Mouse (Mus musculus) ovary, postnatal 10 days (tissue): ENCODE data around the gene Cnga2.
"Not testable (repeated sequence)": the region's sequence is repeated elsewhere in the genome, so short reads cannot be mapped to it uniquely, and the experiment has no call there.

Experiments
- DNase-seq: peaks from one replicate; pipeline ENCODE4 v3.0.0; 2022; ENCODE audit warnings: low spot score

The Cnga2 gene

DNA sequence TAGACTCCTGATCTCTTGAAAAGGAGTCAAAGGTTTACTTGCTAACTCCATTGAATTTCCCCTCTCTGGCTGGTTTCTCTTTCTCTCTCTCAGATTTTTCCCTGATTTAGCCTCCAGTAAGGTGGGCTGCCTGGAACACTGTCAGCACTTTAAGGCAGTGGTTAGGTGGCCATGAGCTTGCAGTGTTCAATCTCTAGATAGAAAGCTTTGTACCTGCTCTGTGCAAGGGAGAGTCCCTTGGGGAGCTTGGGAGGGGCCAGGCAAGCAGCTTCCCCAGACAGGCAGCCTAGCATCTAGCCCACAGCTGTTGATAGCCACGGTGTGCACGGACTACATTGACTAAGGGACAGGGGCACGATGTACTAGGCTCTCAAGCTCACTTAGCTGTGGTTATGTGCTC lies at the start of gene Cnga2:
Cnga2 (plus strand) TSS at position 301 of the 400 bp plus-strand sequence.
- no peak for DNase-seq

DNA sequence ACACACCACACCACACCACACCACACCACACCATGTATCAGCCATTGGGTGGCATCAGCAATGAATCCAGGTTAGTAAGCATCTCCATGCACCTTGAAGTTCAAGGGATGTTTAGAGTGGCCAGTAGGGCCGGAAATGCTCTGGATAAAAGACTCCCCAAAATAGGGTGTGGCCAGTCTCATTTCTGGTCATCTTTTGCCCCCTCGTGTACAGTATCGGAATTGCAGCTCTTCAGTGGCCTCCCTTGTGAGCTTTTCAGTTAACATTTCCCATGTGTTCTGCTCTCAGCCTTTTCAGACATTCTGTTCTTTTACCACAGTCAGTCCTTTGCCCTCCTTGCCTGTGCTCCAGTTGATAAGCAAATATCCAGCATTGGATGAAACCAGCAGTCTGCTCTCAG lies 45.0 kb upstream of the Cnga2 start:
- no peak for DNase-seq

DNA sequence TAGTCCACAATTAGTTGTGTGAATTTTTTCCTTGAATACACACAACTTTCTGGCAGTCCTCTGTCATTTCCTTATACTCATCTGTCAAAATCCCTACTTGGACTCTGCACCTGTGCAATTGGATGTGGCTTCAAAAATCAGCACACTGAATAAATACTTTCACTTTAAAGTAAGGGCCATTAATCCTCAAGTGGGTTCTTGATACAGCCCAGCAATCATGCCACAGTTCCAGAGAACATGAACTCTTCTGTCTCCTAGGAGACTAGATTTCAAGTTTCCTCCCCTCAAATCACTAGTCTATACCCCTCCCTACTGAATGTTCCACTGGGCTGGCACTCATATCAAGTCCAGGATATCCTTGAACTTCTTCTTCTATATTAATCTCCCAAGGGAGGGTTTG lies 33.3 kb upstream of the Cnga2 start:
- no peak for DNase-seq

DNA sequence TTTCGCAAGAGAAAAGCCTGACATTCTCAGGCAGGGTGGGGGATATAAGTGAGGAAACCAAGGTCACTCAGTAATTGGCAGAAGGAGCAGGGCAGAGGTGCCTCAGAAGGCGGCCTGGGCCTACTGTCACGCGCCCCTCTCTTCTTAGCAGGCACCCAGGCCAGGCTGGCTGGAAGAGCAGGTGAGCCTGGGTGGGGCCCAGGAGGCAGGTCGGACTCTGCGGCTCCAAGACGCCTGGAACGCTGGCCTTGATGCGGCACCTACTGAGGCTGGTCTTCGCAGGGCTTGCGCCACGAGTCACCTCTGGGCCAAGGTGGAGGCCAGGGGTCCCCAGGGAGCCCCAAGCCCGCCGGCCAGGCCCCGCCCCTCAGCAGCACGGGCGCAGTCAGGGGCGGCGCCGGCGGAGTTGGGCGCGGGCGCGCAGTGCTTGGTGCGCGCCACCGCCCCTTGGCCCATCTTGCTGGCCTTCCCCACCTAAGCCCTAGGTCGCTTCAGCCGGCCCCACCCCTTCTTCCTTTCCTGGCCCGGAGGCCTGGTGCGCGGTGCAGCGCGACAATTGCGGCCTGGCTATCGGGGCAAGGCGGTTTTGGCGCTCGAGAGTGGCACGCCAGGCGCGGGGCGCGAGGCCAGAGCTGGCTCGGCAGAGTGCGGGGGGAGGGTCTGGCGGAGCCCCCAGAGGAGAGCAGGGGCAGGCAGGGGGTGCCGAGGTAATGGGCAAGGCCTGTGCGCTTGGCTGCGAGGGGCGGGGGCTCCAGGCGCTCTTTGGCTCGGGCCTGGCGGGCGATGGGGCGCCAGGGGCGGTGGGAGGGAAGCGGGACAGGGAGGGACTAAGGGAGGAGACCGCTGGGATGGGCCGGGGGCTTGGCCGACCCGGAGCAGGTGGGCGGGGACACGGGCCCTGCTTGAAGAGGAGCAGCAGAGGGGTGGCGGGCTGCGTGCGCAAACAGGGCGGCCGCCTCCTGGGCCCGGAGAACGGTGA lies 29.3 kb upstream of the Cnga2 start, which contains the start of gene Prrg3:
Prrg3 (plus strand) TSS at position 552 of the 979 bp plus-strand sequence.
- DNase-seq: peak; percentile 14

DNA sequence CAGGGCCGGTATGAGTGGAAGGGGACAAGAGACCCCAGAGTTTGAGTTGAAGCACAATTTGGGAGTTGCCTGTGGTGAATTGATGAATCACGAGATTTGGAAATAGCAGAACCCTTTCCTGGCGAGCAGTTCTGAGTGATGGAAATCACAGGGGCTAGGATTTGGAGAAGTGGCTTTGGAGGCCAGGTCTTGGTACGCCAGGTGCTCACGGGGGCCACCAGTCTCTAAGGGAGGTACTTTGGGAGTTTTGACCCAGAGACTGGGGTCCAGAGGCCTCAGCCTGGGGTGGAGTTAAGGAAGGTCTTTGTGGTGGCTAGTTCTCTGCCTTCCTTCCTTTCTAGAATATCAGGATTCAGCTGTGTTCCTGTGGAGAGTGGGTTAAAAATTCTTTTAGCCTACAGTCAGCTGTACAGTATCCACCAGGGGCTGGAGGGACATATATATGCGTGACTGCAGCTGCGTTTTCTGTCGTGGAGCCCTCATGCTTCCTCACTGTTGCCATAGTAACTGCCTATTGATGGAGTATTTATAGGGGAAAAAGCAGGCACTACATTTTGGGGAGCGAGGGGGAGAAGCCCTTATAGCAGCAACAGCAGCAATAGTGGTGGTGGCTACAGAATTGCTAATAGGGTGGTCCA lies 28.3 kb upstream of the Cnga2 start:
- no peak for DNase-seq

DNA sequence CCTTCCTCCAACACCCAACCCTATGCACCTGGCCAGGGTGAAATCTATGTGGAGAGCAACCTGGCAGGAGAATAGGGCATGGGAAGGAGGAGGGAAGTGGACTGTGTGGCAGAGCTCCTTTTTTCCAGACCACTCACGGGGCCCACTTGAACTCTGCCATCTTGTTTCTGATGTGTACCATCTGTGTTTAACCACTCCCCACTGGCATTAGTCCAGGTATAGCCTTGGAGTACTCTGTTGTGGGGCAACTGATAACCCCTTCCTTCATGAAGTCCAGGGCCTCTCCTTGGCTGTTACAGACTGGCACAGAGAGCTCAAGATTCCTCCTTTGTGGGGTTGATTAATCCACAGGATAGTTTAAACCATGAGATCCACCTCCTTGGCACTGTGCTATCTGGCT lies 23.4 kb upstream of the Cnga2 start:
- DNase-seq: no peak

DNA sequence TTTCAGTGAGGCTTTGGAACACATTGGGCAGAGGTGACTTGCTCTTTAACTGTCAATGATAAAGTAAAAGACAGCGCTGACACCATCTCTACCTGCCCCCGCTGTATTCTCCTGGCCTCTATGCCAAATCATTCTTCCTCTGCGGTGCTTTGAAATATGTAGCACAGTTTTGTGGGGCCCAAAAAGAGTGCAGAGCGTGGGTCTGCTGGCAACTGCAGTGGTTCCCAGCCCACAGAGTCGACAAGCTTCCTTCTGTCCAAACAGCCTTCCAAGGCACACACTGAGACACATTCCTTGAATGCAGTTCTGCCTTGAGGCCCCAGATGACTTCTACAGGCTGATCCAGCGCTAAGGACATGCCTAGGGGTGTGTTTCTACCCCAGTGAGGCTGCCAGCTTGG lies 22.8 kb upstream of the Cnga2 start:
- no peak for DNase-seq

DNA sequence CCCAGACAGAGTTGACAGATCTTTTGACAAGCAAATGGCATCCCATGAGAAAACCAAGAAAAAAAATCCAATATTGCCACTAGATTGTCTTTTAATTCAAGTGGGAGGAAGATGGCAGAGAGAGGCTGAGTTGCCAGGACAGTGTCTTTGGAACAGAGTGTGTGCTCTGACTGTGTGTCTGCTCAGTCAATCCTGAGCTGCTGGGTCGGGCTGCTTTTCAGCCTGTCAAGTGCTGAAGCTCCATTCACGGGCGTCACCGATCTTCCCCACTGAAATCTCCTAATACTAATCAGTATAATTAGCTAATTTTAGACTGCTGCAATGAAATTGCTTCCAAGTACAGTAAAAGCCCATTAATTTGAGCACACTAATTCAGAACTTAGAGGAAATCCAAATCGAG lies 20.3 kb upstream of the Cnga2 start:
- no peak for DNase-seq

DNA sequence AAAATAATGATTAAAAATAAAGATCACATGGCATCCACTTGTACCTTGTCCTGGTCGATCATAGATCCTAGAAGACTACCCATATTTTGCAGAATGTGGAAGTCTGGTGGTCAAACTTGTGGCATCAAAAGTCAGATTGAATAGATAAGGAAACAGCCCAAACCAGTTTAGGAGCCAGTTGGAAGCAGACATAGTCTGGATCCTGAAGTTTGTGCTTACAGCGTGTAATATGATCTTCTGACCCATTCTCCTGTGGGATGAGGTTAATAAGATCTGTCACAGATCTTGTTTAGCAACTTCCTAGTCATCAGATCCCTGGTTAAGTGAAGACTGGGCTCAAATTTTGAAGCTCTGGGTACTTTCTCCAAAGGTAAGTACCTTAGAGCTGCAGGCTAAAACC lies 19.0 kb upstream of the Cnga2 start, which contains the start of gene Fate1:
Fate1 (plus strand) TSS at position 301 of the 400 bp plus-strand sequence.
- no peak for DNase-seq

DNA sequence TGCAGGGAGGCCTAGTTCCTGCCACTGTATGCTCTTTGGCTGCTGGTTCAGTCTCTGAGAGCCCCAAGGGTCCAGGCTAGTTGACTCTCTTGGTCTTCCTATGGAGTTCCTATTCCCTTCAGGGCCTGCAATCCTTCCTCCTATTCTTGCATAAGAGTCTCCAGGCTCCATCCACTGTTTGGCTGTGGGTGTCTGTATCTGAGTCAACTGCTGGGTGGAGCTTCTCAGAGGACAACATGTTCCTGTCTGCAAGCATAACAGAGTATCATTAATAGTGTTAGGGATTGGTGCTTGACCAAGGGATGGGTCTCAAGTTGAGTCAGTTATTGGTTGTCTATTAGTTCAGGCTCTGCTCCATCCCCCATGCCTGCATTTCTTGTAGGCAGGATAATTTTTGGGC lies 14.0 kb upstream of the Cnga2 start:
- DNase-seq: not testable (repeated sequence)

DNA sequence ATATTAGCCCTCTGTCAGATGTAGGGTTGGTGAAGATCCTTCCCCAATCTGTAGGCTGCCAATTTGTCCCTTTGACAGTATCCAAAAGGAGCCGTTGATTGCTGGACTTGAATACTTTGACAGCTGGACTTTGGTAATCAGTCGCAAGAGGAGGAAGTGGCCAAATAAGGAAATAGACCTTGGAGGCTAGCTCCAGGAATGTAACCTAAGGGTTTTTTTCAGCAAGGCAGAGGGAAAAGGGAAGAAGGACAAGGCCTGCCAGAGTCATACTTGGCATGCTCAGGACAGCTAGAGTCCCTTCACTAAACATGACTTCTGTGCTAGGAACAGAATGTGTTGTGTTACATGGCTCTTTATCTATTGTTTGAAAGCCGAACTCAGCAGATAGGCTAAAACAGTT lies 11.2 kb upstream of the Cnga2 start:
- no peak for DNase-seq

DNA sequence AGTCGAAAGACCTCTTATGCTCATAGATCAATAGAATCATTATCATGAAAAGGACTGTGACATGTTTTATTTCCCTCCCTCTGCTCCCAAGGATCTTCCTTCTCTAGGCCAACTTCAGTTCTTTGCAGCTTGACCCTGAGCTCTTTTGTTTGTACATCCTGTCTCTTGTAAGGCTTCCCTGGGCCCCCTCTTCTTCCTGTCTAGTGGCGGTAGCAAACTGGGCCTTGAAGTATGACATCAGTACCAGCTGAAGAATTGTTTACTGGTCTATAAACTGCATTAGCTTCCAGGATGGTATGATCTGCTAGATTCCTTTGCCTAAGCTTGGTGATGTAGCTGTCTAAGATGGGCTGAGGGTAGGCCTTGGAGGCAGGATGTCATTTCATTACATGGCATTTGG lies 10.3 kb upstream of the Cnga2 start:
- DNase-seq: no peak

DNA sequence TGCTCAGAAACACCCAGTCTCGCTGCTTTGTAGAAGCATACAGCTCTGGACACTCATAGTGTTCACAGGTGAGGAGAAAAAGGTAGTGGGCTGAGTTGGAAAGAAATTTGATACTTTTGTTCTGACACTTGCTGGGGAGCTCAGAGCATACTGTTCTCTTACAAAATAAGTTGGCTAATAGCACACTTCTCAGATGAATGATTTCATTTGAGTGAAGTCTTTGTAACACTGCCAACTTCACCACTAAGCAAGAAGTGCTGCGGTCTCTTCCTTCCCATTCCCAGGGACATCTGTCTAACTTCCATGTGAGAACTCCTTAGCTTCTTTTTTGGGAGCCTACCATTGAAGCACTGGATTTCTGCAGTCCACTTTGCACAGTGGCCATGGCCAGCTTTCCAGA lies 8.4 kb upstream of the Cnga2 start:
- no peak for DNase-seq

DNA sequence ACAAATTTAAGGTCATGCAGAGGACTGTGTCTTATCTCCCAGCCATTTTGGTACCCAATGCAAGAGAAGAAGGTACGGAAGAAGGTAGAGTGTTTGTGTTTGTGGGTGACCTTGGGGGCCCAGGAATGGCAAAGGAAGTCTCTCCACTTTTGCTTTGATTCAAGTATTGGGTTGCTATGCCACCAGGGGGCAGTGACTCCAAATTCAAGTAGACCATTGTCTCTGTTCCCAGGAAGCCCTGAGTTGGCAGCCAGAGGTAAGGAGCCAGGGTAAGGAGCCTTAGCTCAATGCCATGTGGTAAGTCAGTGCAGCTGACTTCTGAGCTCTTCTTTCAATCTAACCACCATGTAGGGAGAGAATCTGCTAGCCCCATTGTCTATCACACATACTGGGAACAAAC lies 7.9 kb upstream of the Cnga2 start:
- DNase-seq: no peak

DNA sequence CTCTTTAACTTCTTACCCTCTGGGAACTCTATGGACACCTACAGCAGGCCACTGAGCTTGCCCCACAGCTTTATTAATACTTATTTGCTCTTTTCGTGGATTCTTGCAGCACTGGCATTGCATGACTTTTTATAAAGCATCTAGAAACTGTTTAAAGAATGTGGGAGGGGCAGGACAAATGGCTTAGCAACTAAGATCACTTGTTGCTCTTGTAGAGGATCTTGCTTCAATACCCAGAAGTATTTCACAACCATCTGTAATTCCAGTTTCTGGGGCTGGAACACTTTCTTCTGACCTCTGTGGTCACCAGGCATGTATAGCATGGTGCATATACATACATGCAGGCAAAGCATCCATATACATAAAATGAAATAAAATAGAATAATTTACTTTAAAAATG lies 4.3 kb downstream of the Cnga2 start:
- no peak for DNase-seq

DNA sequence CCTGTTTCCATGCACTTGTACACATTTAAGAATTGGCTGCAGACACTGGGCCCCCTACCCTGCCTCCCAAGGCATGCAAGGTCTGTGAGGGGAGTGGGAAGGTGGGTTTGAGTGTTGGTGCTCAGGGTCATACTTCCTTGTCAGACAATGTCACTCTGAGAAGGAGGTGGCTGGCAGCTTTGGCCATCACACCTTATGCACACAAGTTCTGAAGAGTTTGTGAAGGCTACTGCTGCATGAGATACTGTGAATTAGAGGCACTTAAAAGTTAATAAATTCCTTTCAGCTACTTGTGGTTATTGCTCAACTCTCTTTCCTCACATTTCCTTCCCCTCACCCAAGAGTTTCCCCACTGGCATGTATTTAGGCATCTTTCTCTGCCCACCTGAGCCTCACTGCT lies 18.3 kb downstream of the Cnga2 start:
- no peak for DNase-seq

DNA sequence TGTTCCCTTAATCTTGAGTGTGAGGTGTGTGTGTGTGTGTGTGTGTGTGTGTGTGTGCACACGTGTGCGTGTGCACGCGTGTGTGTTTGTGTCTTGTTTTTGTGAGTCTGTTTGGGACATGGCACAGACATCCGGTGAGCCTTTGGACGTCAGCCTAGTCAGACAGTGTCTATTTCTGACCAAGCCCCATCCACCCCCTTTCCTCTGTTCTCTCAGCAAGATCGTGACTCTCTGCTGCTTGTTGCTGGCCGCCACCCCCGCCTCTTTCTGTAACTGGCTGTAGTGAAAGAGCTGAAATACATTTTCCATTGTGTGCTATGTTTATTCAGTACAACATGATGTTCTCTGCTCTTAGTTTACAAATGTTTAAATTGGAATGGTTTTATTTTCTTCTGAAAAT lies 20.6 kb downstream of the Cnga2 start:
- DNase-seq: no peak

DNA sequence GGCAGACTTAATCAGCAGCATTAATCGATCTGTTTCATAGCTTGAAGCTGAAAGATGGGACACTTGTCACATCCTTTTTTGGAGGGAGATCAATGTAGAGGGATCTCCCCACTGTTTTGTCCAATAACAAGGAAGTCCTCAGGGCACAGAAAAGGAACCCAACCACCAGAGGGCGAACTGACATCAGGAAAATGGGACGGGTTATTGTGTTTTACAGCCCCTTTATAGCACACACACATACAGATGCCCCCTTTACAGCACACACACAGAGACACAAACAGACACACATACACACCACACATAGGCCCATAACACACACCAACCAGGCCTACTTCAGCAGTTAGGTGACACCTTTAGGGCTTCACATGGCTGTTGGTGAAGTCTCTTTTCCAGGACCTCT lies 21.2 kb downstream of the Cnga2 start:
- no peak for DNase-seq

DNA sequence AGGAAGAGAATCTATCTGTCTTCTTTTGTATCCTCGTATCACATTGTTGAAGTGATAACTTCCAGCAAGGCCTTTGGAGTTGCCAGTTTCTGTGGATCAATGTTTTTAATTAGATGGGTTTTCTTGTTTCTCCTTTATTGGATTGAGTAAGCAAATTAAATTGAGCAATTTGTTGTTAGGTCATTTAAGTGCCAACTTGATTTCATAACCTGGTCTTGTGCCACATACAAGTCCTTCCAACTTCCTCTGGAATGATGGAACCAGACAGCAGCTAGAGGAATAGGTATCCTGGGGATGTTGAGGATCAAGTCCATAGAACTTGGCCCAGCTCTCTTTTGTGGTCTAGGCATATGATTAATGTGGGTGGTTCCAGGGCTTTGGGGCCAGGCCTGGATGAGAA lies 30.6 kb downstream of the Cnga2 start:
- no peak for DNase-seq

DNA sequence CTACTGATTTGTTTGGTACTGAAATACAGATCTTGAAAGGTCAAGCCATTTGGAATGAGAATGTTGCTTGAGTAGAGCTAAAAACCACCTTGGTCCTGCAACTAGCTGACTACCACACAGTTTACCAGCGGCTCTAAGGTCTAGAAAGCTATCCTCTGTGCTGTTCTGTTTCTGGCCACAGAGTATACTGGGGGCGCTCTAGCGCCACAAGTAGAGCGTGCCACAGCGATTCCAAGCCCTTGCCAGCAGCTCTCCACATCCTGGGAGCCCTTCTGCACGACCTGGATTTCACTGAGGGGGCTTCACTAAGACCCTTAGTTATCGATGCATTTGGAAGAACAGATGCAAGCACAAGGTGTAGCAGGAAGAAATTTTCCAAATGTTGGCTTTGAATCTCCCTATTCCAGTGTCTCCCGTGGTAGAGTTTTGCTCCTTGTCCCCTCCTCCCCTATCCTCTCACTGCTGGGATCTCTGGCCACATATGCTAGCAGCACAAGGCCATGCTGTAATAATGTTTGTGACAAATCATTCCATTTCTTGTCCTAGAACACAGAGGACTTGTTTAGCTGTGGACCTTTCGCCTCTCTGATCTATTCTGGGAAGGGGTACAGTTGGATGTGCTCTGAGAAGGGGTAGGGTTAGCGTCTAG lies 31.2 kb downstream of the Cnga2 start:
- DNase-seq: no peak

DNA sequence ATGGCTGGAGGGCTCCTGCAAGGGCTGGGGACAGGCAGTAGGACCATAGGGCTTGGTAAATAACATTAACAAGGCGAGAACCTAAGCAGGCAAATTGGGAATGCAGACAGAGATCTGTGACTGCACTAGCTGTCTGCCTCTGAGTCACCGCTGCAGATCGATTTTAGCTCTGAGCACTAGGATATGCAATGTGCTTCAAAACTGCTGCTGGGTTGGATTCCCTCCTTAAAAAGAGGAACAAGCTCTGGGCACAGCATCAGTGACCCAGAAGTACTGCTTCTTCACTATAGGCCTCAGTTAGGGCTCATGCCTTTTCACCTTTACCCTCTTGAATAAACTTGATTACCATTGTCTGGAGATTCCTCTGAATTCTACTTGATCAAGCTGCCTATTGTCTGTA lies 31.9 kb downstream of the Cnga2 start:
- DNase-seq: no peak

DNA sequence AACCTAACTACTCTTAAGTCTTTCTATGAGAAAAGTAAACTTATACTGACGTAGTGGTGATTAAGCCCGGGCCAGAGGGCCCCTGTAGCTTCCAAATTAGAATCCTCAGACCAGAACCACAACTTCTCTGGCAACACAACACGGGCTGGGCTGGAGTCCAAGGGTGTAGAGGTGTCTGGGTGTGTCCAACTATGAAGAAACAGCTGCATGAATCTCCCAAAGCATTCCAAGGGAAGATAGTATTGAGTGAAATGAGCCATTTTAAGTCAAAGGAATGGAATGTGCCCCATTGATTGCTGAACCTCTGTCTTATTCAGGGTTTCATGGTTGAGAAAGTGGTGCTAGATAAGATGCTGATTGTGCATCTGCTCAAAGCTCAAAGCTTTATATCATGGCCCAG lies 52.4 kb downstream of the Cnga2 start:
- DNase-seq: no peak

DNA sequence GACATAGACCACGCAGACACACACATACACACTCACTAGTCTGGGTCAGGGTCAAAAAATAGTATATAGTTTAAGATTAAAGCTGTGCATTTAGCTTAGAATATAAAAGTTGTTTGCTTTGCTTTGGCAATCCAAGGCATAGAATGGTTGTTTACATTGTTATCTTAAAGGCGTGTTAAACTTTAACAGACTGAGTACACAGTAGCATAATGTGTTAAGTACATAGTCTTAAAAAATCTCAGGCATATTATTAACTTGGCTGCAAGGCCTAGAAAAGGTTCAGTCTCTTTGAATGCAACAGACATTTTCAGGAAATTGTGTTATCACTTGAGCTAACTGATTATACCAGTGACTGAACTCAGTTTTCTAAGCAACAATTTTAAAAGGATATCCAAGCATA lies 56.3 kb downstream of the Cnga2 start:
- no peak for DNase-seq
